Mouse (Mus musculus) fibroblast of lung, adult 2 months (primary cell): ENCODE data around the gene Zfp101.
A peak's percentile ranks its signal among the peaks of the same experiment; 100 is the strongest.

Source experiments
- DNase-seq: peaks from one replicate; pipeline ENCODE4 v3.0.0-alpha.2; 2011; ENCODE audit warnings: low read depth

Gene Zfp101

DNA sequence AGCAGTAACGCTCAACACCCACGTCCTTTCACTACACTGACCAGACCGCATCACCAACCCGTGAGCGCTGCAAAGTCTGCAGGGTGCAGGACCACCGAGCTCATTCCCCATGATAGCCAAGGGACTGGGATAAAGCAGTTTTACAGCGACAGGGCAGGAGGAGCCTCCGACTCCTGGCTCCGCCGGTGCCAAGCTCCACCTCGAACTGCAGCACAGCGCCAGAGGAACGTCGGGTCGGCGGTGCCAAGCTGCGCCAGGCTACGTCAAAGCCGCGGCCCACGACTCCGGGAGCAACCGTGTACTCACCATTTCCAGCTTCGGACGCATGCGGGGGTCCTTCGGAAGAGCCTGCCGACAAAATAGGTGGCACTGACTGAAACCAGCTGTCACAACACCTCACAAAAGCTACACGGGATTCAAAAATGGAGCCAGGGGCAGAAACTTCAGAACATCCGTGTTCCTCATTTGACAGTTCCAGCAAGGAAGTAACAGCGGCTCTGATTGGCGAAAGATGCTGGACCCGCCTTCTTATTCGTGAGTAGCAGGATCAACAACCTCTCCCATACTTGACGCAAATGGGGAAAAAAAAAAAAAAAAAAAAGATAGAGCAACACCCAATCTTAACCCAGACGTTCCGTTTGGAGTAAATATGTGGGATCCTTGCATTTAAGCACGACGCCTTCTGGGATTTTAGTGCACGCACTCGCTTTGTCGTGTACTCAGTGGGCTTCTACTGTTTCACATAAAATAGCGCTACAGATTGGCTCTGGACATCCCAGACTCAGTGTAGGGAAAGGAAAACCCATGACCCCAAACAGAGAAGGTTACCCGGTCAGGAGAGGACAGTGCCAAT lies at the start of gene Zfp101:
TSS of gene Zfp101 (minus strand) at position 460 of the 853 bp plus-strand sequence.
- DNase-seq, result peak; percentile 99

DNA sequence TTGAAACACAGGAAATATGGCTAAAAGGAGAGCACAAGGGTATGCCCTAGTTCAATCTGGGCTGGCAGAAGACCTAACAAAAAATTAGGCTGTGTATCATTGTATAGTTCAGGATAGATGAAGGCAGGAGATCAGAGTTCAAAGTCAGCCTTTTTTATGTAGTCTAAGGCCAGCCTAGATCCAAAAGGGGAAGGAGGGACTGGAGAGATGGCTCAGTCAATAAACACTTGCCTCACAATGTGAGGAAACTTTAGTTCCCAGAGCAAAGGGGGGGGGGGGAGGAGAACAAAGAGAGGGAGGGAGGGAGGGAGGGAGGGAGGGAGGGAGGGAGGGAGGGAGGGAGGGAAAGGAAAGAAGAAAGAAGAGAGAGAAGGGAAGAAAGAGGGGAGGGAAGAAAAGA lies 46.7 kb upstream of the Zfp101 start:
- no peak for DNase-seq

DNA sequence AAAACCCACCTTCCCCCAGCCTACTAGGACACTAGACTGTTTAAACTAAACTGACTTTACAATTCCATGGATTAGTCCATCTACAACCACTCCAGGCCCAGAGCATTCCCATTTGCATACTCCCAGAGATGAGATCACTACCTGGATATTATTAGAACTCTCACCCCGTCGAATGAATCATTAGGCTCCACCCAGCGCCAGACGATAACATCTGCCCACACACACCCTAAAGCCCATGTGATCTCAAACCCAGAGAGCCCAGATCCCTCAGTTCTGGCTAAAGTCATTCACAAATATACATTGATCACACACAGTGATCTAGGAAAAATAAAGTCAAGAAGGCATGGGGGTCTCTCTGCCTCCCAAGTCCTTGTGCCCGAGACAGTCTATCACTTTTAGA lies 45.5 kb upstream of the Zfp101 start:
- peak; percentile 34 for DNase-seq

DNA sequence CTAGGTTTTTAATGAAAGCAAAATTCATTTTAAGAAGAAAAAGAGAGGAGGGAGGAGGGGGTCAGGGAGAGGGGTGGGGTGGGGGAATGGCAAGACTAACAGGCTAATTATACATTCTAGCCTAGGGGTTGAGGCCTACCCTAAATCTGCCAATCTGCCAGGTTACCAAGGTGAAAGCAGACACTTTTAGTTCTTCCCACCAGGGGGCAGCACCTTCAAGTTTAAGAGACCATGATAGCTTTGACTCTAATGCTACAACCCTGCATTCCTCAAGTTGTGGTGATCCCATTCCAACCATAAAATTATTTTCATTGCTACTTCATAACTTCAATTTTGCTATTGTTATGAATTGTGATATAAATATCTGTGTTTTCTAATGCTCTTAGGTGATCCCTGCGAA lies 44.7 kb upstream of the Zfp101 start:
- peak; percentile 37 for DNase-seq

DNA sequence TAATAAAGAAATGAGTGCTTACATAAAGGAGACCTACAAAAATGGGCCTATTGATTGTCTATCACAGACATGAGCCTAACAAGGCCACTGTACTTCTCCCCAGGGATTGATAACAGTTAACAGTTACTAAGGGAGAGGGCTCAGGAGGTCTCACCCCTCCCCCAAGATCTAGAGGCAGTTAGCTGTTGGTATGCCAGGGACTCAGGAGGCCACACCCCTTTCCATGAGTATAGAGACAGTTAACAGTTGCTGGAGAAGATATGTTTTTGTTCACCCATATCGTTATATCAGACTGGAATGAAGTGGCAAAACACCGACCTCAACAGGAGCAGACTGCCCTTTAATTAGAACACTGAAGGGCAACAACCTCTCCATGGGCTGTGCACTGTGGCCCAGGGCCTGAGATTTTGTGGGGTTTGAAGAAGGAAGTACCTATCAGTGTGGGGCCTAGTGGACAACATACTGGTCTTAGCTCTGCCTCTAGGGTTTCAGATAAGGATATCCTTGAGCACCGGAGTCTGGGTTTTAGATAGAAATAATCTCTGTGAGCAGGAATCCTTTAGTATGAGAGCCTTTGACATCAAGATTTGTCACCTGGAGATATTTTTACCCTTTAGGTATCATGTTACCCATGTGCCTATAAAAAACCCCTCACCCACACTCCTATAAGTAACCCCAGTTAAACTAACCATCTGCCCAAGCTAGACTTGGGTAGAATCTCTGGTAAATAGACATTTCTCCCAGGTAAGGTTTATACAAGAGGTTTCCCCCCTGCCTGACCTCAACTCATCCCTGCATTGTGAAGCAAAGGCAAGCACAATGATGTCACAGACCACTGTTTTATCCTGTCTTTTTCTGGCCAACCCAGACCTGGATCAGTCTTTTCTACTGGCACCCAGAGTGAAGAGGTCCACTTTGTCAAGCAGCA lies 37.8 kb upstream of the Zfp101 start, which contains the start of gene Actl9:
TSS of gene Actl9 (plus strand) at position 878 of the 928 bp plus-strand sequence.
- no peak for DNase-seq

DNA sequence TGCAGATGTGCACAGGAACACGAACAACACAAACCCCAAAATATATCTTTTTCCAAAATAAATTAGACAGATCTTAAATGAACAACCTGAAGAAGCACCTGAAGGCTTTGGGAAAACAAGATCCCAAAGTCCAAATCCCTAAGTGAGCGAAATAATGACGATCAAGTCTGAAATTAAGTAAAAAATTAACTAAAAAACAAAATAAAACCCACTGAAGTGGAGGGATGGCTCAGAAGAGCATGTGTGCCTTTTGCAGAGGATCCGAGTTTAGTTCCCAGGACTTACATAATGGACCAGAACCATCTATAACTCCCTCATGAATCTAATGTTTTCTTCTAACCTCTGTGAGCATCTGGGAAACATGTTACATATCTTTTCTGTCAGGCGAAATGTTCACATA lies 2.2 kb downstream of the Zfp101 start:
- no peak for DNase-seq

DNA sequence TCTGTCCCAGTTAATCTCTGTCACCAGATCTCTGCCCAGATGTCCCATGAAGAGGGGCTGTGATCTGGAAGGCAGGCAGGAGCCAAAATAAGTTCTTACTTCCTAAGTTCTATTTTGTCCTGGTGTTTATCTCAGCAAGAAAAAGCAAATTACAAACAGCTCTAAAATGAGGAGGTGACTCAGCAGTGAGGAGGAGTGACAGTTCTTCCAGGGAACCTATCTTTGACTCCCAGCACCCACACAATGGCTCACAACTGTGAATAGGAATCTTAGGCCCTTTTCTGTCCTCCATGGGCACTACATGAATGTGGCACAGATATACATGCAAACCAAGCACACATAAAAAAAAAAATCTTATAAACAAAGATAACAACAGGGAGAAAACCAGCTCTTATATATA lies 8.7 kb downstream of the Zfp101 start:
- DNase-seq, result no peak

DNA sequence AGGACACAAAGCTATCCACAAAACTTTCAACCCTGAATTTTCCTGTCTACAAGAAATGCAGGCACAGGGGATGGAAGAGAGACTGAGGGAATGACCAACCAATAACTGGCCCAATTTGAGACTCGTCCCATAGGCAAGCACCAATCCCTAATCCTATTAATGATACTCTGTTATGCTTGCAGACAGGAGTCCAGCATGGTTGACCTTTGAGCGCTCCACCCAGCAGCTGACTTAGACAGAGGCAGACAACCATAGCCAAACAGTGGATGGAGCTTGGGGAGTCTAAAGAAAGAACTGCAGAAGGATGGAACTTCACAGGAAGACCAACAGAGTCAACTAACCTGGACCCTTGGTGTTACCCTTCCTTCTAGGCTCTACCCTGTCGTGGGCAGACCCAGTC lies 21.6 kb downstream of the Zfp101 start:
- no peak for DNase-seq

DNA sequence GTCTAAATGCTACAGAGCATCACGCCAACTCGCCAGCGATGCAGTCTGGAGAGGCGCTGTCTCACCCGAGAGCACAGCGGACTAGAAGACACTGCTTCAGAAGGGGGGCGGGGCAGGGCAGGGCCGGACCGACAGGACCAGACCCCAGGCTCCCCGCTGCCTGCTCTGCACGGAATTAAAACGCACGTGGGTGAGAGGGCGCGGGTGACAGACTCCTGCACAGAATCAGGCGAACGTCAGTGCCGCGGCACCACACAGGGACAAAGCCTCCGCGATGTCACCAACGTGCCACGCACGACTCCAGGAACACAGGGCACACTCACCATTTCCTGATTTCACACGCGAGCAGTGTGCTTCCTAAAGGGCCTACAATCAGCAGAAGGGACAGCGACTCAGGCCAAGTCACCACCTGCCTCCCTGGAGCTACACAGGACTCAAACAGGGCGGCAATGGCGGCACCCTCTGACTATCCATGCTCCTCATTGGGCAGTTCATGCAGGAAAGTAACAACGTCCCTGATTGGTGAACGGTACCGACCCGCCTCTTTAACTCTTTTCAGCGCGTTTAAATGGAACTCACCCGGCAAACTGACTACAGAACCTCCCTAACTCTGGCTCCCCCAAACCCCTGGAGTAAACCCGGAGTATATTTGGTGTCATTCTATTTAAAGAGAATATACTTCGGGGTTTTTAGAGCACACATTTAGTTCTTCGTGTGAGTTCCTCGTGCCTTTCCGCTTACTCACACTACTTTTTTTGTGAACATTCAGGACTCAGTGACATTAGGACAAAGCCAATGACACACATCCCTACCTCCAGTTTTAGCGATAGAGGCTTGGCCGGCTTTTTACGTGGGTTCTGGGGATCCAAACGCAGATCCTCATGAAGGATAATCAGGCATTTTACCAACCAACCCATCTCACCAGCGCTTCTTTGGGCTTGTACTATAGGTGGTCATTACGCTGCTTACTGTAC lies 35.7 kb downstream of the Zfp101 start, which contains the start of gene Zfp81:
TSS of gene Zfp81 (minus strand) at position 468 of the 974 bp plus-strand sequence.
- DNase-seq, result peak; percentile 77

DNA sequence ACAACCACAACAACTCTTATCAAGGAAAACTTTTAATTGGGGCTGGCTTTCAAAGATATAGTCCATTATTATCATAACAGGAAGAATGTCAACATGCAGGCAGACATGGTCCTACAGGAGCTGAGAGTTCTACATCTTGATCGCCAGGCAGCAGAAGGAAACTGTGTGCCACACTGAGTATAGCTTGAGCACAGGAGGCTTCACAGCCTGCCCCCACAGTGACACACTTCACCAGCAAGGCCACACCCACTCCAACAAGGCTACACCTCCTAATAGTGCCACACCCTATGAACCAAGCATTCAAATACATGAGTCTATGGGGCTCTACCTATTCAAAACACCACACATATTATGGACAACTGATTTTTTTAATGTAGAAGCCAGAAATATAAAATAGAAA lies 41.5 kb downstream of the Zfp101 start:
- no peak for DNase-seq
